Mouse (Mus musculus): ENCODE results near the gene Smyd3. TPM values are rescaled to one million over a fixed set of nuclear protein-coding genes. Genes with fewer than 3 reads are reported as not detected.

Gene Smyd3
- polyA plus RNA-seq, 2 experiments from 2014 or later = 46.9 to 47.9 TPM

- ATAC-seq = no peak
Measured at GRCm38 (mm10) chr1:179012273-179012672, 505.6 kb downstream of the Smyd3 start.

GRCm38 (mm10) chr1:179010756-179011155 lies 507.1 kb downstream of the Smyd3 start:
- ATAC-seq = no peak

- ATAC-seq = no peak
Measured at GRCm38 (mm10) chr1:179009911-179010310, 507.9 kb downstream of the Smyd3 start.

- no peak for ATAC-seq
Measured at GRCm38 (mm10) chr1:179004133-179004866, 513.5 kb downstream of the Smyd3 start.

- ATAC-seq = no peak
Measured at GRCm38 (mm10) chr1:179003406-179004132, 514.3 kb downstream of the Smyd3 start.

- no peak for ATAC-seq
Measured at GRCm38 (mm10) chr1:178999876-179000528, 517.8 kb downstream of the Smyd3 start.

GRCm38 (mm10) chr1:178997870-178998269 lies 520.0 kb downstream of the Smyd3 start:
- no peak for ATAC-seq

- ATAC-seq = no peak
Measured at GRCm38 (mm10) chr1:178994263-178994662, 523.6 kb downstream of the Smyd3 start.

GRCm38 (mm10) chr1:178992503-178992902 lies 525.3 kb downstream of the Smyd3 start:
- no peak for ATAC-seq

GRCm38 (mm10) chr1:178991470-178991869 lies 526.4 kb downstream of the Smyd3 start:
- ATAC-seq = no peak

GRCm38 (mm10) chr1:178991045-178991444 lies 526.8 kb downstream of the Smyd3 start:
- no peak for ATAC-seq

- no peak for ATAC-seq
Measured at GRCm38 (mm10) chr1:178989485-178989884, 528.4 kb downstream of the Smyd3 start.

- ATAC-seq = no peak
Measured at GRCm38 (mm10) chr1:178988176-178988575, 529.7 kb downstream of the Smyd3 start.

- ATAC-seq = no peak
Measured at GRCm38 (mm10) chr1:178981641-178982040, 536.2 kb downstream of the Smyd3 start.

- no peak for ATAC-seq
Measured at GRCm38 (mm10) chr1:178980185-178980584, 537.7 kb downstream of the Smyd3 start.

GRCm38 (mm10) chr1:178978617-178979245 lies 539.1 kb downstream of the Smyd3 start:
- ATAC-seq = no peak

- no peak for ATAC-seq
Measured at GRCm38 (mm10) chr1:178972055-178972454, 545.8 kb downstream of the Smyd3 start.

- no peak for ATAC-seq
Measured at GRCm38 (mm10) chr1:178961661-178962060, 556.2 kb downstream of the Smyd3 start.

- ATAC-seq = no peak
Measured at GRCm38 (mm10) chr1:178960015-178960559, 557.8 kb downstream of the Smyd3 start.

- no peak for ATAC-seq
Measured at GRCm38 (mm10) chr1:178958641-178959040, 559.2 kb downstream of the Smyd3 start.

- ATAC-seq = no peak
Measured at GRCm38 (mm10) chr1:178952910-178953309, 564.9 kb downstream of the Smyd3 start.

- no peak for ATAC-seq
Measured at GRCm38 (mm10) chr1:178942251-178942963, 575.4 kb downstream of the Smyd3 start.

Measured in CD4-positive, CD25-positive, alpha-beta regulatory T cell, adult 4 months (primary cell).